Mouse (Mus musculus) heart, embryonic 11.5 days (tissue): ENCODE measurements around the gene 4932438H23Rik. TPM values are rescaled to one million over a fixed set of nuclear protein-coding genes. Genes with fewer than 3 reads are reported as not detected.

ENCODE experiments used
- ATAC-seq: fragments of 200-750 bp; cut with Nextera tagmentation; replicated peaks from 2 replicates; pipeline ENCODE4 v1.8.0; 2017; ENCODE audit warnings: moderate library complexity; ENCODE audit not compliant: insufficient number of reproducible peaks, low FRiP score, low TSS enrichment
- H3K27ac ChIP-seq: fragments of 300-500 bp; sonication (generic); 2 replicates; pipeline ENCODE4 v1.5.1; 2014; ENCODE audit warnings: mild to moderate bottlenecking, low read depth, low read length
- H3K27me3 ChIP-seq: fragments of 300-500 bp; sonication (generic); 2 replicates; pipeline ENCODE4 v1.6.1; 2014; ENCODE audit warnings: mild to moderate bottlenecking, low read length, mixed read lengths; ENCODE audit not compliant: control insufficient read depth, insufficient read depth
- H3K36me3 ChIP-seq: fragments of 300-500 bp; sonication (generic); 2 replicates; pipeline ENCODE4 v1.6.1; 2014; ENCODE audit warnings: mild to moderate bottlenecking, low read length, moderate library complexity, mixed read lengths; ENCODE audit not compliant: control insufficient read depth, insufficient read depth
- H3K4me1 ChIP-seq: fragments of 300-500 bp; sonication (generic); 2 replicates; pipeline ENCODE4 v1.6.1; 2014; ENCODE audit warnings: low read length; ENCODE audit not compliant: control insufficient read depth, insufficient read depth
- H3K4me2 ChIP-seq: fragments of 300-500 bp; sonication (generic); 2 replicates; pipeline ENCODE4 v1.6.1; 2014; ENCODE audit warnings: mild to moderate bottlenecking, moderate library complexity
- H3K4me3 ChIP-seq: fragments of 300-500 bp; sonication (generic); 2 replicates; pipeline ENCODE4 v1.5.1; 2014; ENCODE audit warnings: low read depth, low read length
- H3K9ac ChIP-seq: fragments of 300-500 bp; sonication (generic); 2 replicates; pipeline ENCODE4 v1.6.1; 2014; ENCODE audit warnings: mild to moderate bottlenecking, low read depth, low read length, moderate library complexity
- H3K9me3 ChIP-seq: fragments of 300-500 bp; sonication (generic); replicated peaks from 2 replicates; pipeline ENCODE4 v1.6.1; 2016; ENCODE audit warnings: low read length; ENCODE audit not compliant: control insufficient read depth
- WGBS: fragments of 180-500 bp; shearing (Covaris S2); extraction: QIAGEN DNeasy Blood & Tissue Kit; methylation state at CpG from one replicate; pipeline ENCODE4 v1.1.7; 2014; ENCODE audit not compliant: insufficient replicate concordance; 5-methylcytosine and 5-hydroxymethylcytosine counted together
- polyA plus RNA-seq: library from polyadenylated mRNA; unstranded; fragments of >200 nt; fragmentation: Nextera tagmentation; extraction: Ambion mirVana; gene quantifications from 2 replicates; pipeline ENCODE4 v1.2.1, GENCODE M21; 2014

The 4932438H23Rik gene
- polyA plus RNA-seq, 1 experiment from 2014 or later, result 0.13 TPM

DNA sequence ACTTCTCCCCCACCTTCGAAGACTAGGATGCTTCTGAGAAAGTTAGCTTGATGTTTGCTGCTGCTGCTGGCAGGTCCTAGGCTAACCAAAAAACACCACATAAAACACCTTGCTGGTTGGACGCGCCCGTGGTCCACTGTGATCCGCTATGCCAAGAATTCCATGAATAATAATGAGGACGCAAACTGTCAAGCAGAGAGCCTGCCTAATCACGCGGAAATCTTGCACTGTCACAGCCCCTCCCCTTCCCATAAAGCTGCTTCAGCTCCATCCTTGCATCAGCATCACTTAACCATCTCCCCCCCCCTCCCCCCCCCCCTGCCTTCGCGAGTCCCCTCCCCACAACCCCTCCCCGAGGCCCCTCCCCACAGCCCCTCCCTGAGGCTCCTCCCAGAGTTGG is 12.7 kb upstream of the 4932438H23Rik start:
- Histone ChIP-seq H3K36me3 (no peaks in the 10 kb centered on the region), H3K4me2 (no peak overlapping the region), H3K9ac (no peak overlapping the region), H3K9me3 (0 out of 2 replicates have a peak, but pooled peaks cover 2% of the 10 kb centered on the region), H3K27me3 (peaks cover 7% of the 10 kb centered on the region; the same call in 1 of the 2 replicates), H3K27ac (no peak overlapping the region), H3K4me1 (no peaks in the 10 kb centered on the region), H3K4me3 (no peak overlapping the region)
- ATAC-seq, result no peak
- WGBS, result 71% methylated on average over 11 of the region's 11 CpGs

- 0 out of 2 replicates have a peak, but pooled peaks cover 2% of the 10 kb centered on the region for H3K9me3 ChIP-seq
- H3K27ac ChIP-seq, result no peak overlapping the region
- no peak for ATAC-seq
- no peak overlapping the region for H3K4me3 ChIP-seq
- no peaks in the 10 kb centered on the region for H3K4me1 ChIP-seq
- H3K4me2 ChIP-seq, result no peak overlapping the region
- no peaks in the 10 kb centered on the region for H3K36me3 ChIP-seq
- H3K27me3 ChIP-seq, result peaks cover 3% of the 10 kb centered on the region; the same call in 1 of the 2 replicates
- WGBS, result 34% methylated on average over 13 of the region's 13 CpGs
- H3K9ac ChIP-seq, result no peak overlapping the region
Observed at GRCm38 (mm10) chr16:91105481-91106051, 10.6 kb upstream of the 4932438H23Rik start.

DNA sequence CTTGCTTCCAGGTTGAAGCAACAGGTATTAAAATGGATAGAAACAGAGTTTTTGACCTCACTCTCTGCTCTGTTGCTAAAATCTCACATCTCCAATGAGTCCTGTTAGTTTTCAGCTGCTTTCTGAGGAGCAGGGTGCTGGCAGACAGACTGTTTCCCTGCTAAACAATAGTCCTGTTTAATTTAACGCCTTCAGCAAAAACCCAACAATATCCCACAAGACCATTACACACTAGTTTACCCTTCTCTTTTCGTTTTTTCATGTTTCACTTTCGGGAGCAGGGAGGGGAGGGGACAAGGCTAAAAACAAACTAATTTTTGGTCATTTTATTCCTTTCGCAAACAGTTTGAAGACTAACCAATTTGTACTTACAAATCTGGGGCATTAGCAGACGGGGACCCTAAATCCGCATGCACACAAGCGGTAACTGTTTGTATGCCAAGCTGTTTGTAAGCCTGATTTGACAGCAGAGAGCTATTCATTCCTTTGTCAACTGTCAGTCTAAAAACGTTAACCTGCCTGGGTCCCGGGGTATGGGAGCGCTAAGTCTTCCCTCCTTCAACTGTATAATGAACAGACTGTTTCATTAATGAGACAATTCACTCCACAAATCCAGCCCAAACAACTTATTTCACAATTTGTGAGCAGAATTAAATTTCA is 10.0 kb upstream of the 4932438H23Rik start:
- no peak for ATAC-seq
- Histone ChIP-seq H3K4me3 (no peak overlapping the region), H3K4me2 (no peak overlapping the region), H3K9ac (no peak overlapping the region), H3K4me1 (no peaks in the 10 kb centered on the region), H3K27ac (no peak overlapping the region), H3K27me3 (peaks cover 3% of the 10 kb centered on the region; the same call in 1 of the 2 replicates), H3K9me3 (0 out of 2 replicates have a peak, but pooled peaks cover 2% of the 10 kb centered on the region), H3K36me3 (no peaks in the 10 kb centered on the region)
- 48% methylated on average over 10 of the region's 10 CpGs for WGBS

DNA sequence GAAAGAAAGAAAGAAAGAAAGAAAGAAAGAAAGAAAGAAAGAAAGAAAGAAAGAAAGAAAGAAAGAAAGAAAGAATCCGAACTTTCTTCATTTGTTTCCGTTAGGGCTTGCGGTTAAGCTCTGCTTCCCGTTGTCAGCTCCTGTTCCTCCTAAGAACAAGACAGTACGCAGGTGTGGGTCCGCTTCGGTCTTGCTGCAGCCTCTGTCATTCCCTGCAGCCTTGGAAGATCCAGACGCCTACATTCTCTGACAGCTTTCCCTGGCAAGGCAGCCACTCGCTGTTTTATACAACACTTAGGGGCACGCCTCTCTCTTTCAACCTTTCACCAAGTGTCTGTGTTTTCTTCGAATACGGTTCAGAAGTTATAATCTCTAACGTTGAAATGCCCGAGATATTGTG is 8.5 kb upstream of the 4932438H23Rik start:
- H3K9ac ChIP-seq, result no peak overlapping the region

GRCm38 (mm10) chr16:91100484-91100883 is 5.6 kb upstream of the 4932438H23Rik start:
- Histone ChIP-seq H3K4me3 (no peak overlapping the region), H3K27me3 (peaks cover 3% of the 10 kb centered on the region; the same call in 1 of the 2 replicates), H3K9ac (no peak overlapping the region), H3K9me3 (no peaks in the 10 kb centered on the region), H3K27ac (no peak overlapping the region), H3K4me2 (no peak overlapping the region), H3K36me3 (no peaks in the 10 kb centered on the region), H3K4me1 (no peaks in the 10 kb centered on the region)
- WGBS, result 45% methylated on average over 2 of the region's 2 CpGs
- no peak for ATAC-seq

More for the DNA sequence above, 8.5 kb upstream of the 4932438H23Rik start:
- Histone ChIP-seq H3K36me3 (no peaks in the 10 kb centered on the region), H3K4me1 (no peaks in the 10 kb centered on the region), H3K27ac (no peak overlapping the region), H3K4me3 (no peak overlapping the region), H3K9me3 (0 out of 2 replicates have a peak, but pooled peaks cover 2% of the 10 kb centered on the region), H3K27me3 (peaks cover 3% of the 10 kb centered on the region; the same call in 1 of the 2 replicates), H3K4me2 (no peak overlapping the region)
- WGBS, result 70% methylated on average over 14 of the region's 14 CpGs
- ATAC-seq, result no peak

- H3K27ac ChIP-seq, result no peak overlapping the region
- H3K27me3 ChIP-seq, result peaks cover 3% of the 10 kb centered on the region; the same call in 1 of the 2 replicates
- WGBS, result 73% methylated on average over 16 of the region's 16 CpGs
- H3K4me2 ChIP-seq, result no peak overlapping the region
- no peaks in the 10 kb centered on the region for H3K4me1 ChIP-seq
- ATAC-seq, result no peak
- H3K36me3 ChIP-seq, result no peaks in the 10 kb centered on the region
- no peak overlapping the region for H3K9ac ChIP-seq
- no peak overlapping the region for H3K4me3 ChIP-seq
- no peaks in the 10 kb centered on the region for H3K9me3 ChIP-seq
Observed at GRCm38 (mm10) chr16:91099444-91100065, 4.6 kb upstream of the 4932438H23Rik start.

DNA sequence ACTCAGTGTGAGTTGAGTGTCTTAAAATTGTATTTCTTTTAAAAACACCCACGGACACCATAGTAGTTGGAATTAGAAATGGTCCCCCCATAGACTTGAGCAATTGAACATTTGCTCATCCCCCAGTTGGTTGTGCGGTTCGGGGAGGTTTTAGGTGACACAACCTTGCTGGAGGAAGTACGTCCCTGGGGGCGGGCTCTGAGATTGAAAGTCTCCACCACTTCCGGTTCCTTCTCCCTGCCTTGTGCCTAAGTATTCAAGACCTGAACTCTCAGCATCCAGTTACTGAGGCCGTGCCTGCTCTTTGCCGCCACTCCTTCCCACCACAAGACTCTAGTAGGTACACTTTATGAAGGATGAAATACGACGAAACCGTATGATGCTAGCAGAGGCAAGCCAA is 2.9 kb upstream of the 4932438H23Rik start:
- ATAC-seq, result no peak
- Histone ChIP-seq H3K9me3 (no peaks in the 10 kb centered on the region), H3K4me3 (no peak overlapping the region), H3K36me3 (no peaks in the 10 kb centered on the region), H3K27ac (no peak overlapping the region), H3K27me3 (no peaks in the 10 kb centered on the region), H3K9ac (no peak overlapping the region), H3K4me2 (no peak overlapping the region), H3K4me1 (no peaks in the 10 kb centered on the region)
- WGBS, result 86% methylated on average over 11 of the region's 11 CpGs

DNA sequence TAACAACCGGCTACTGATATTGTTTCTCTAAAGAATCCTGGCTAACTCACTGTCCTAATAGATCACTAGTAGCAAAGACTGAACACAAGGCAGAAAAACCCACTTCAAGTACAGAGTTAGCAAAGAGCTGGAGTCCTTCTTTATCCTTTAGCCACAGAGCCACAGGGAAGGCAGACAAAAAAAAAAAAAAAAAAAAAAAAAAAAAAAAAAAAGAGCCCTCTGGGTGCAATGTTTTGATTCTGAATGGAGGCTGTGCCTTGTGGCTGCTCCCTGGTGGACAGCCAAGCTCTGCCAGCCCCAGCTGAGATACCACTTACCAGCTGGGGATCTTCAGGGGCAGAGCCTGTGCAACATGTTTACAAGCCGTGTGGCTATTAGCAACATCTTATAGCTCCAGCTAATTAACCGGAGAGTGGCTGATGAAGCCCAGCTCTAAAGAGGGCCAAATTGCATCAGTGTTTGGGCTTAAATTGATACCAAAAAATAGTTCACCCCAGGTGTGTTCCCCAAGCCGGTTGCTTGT is 2.1 kb upstream of the 4932438H23Rik start:
- Histone ChIP-seq H3K9ac (no peak overlapping the region), H3K27me3 (no peaks in the 10 kb centered on the region), H3K4me1 (no peaks in the 10 kb centered on the region), H3K27ac (no peak overlapping the region), H3K9me3 (no peaks in the 10 kb centered on the region), H3K4me2 (no peak overlapping the region), H3K36me3 (no peaks in the 10 kb centered on the region), H3K4me3 (no peak overlapping the region)
- no peak for ATAC-seq
- 85% methylated on average over 4 of the region's 4 CpGs for WGBS
